Mouse (Mus musculus) monocyte, adult 5-6 weeks (primary cell): ENCODE results near the gene Slc24a3. TPM values are rescaled to one million over a fixed set of nuclear protein-coding genes. Genes with fewer than 3 reads are reported as not detected.

Source experiments
- ATAC-seq: fragments of 153-309, 156-312 bp; replicated peaks from 2 replicates; pipeline ENCODE4 v1.8.0; 2017; ENCODE audit warnings: mild to moderate bottlenecking; ENCODE audit not compliant: low TSS enrichment, insufficient number of reproducible peaks, severe bottlenecking, poor library complexity, low FRiP score
- total RNA-seq: library from RNA; stranded (forward); fragments of 200-1000, 200-491, 200-594 nt; gene quantifications from 3 replicates; pipeline ENCODE4 v1.2.3, GENCODE M21; 2017

Slc24a3 gene
- total RNA-seq = 0.96 to 2.7 TPM (median 2.3 TPM) in 3 replicates

DNA sequence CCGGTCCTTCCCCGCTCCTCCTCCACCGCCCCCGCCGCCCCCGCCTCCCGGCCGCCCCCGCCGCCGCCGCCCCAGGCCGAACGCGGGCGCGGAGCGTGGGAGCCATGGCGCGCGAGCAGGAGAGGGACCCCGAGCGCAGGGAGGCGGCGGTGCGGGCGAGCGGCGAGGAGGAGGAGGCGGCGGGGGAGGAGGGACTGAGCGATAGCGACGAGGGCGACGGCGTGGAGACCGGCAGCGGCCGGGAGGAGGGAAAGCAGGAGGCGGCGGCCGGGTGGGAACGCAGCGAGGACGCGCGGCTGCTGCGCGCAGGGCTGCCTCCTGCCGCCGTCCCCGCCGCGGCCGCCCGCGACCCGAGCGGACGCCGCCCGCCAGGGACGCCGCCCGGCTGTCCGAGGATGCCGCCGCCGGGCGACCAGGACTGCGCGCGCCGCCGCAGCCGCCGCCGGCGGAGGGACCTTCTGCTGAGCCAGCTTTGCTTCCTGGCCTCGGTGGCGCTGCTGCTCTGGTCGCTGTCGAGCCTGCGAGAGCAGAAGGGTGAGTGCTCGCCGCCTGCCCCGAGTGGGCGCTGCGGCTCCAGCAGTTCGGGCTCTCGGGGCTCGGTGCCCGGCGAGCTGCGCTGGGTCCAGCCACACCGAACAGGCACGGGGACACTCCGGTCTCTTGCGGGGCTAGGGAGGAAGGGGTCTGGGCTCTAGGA, at the start of gene Slc24a3:
Gene Slc24a3, plus strand, starts transcription at position 91 of the 697 bp plus-strand sequence.
- no peak for ATAC-seq

DNA sequence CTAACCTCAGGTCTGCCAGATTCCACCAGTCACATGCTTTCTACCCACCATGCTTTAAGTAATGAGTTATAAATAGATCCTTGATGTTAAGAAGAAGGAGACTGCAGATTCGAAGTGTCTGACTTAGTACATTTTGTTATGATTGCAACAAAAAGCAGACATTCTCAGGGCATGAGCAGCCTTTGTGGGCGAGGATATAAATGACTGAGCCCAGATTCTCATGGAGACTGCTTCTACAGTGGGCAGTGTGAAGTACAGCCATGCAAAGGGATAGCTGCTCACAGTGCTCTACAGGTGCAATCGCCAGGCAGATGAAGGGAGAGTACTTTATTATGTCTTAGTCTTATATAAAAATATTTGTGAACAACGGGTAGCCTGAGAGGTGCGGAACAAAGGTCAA, 49.8 kb upstream of the Slc24a3 start:
- ATAC-seq = no peak

DNA sequence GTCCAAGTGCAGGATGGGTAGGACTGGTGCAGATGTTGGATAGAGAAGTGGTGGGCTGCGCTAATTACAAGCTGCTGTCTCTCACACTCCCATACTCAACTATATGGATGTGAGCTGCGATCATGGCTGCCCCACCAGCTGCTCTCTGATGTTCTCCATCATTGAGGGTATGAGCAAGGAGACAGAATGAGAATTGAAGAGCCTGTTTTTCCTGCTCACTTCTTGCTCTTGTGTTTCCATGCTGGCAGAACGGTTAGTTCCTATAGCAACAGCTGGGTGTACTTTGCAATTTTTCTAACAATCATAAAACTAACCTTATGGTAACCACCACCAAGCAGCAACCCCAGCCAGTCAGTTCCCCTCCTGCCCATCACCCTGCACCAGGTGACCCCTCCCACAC, 39.8 kb upstream of the Slc24a3 start:
- no peak for ATAC-seq

DNA sequence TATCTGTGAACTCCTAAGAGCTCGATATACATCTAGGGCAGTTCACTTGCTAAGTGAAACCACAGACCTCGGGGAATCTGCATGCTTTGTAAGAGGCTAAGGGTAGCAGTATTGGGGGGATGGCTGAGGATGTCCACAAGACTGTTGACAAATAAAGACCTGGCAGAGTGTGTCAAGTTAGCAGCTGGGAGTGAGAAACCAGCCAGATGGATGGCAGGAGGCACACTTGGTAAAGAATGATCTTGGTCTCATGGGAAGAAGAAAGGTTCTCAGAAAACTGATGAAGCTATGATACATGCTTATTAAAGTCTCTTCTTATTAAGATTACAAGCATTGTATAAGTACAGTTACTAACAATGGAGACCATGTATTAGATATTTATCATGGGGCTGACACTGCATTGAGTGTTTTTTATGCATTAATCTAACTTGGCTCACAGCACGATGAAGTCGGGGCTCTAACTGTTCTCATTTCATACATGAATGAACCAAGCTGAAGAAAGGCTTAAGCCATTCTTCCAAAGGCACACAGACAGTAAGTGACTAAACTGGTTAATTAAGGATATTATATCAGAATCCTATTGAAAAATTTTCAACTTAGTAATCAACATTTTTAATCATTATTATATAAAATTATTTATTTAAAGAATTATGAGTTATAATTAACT, 30.8 kb upstream of the Slc24a3 start:
- no peak for ATAC-seq

DNA sequence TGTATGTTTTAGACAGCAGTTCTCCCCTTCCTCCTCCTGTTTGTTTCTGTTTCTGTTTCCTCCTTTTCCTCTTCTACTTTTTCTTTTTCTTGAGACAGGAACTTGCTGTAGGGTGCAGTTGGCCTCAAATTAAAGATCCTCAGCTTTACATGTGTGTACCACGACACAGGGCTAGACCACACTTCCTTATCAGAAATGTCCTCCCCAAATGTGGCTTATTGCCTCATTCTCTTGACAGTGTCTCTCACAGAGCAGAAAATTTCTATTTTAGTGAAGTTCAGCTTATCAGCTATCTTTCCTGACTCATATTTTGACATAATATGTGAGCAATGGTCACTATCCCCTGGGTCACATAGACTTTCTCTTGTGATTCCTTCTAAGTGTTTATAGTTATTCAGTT, 17.1 kb upstream of the Slc24a3 start:
- no peak for ATAC-seq

DNA sequence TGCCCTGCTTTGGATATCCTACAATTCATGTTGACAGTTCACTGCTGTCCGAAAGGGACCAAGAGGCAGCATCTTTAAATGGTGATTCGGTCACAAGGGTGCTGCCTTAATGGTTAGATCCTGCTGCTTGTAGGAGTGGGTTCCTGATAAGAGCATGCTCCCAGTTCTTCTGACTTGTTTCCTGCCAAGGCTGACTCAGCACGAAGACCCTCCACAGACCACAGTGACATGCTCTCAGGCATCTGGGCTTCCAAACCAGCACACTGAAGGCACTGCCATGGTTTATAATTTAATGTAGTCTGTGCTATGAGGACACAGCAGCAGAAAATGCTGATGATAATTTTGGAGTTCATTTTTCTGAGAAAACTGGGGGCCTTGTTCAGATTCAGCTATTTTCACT, 16.7 kb upstream of the Slc24a3 start:
- no peak for ATAC-seq

DNA sequence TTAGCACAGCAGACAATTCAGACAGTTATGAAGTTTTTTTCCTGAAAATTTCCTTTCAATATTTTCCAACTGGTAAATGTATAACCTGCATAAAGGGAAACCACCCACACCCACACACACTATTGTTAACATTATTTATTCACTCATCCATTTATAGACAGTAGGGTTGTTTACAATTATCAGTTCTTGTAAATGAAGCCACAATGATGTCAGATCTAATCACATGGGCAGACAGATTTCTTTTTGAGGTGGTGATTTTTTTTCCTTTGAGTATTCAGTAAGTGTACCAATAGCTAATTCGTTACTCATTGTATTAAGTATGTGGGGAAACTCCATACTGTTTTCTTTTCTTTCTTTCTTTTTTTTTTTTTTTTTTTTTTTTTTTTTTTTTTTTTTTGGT, 15.3 kb upstream of the Slc24a3 start:
- no peak for ATAC-seq

DNA sequence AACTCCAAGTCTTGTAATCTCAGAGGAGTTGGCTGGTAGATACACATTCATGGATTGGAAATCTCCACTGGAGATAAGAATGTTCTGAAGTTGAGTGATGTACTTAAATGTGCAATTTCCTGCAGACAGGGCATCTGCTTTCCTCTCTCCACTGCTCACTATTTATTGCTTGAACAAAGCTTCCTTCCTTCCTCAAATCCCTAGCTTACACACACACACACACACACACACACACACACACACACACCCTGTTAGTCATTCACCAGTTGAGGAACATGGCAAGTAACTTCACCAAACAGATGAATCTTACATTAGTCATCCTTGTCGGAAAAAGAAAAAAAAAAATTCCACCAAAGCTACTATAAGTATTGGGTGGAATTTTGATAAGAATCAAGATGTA, 8.6 kb upstream of the Slc24a3 start:
- ATAC-seq = no peak

DNA sequence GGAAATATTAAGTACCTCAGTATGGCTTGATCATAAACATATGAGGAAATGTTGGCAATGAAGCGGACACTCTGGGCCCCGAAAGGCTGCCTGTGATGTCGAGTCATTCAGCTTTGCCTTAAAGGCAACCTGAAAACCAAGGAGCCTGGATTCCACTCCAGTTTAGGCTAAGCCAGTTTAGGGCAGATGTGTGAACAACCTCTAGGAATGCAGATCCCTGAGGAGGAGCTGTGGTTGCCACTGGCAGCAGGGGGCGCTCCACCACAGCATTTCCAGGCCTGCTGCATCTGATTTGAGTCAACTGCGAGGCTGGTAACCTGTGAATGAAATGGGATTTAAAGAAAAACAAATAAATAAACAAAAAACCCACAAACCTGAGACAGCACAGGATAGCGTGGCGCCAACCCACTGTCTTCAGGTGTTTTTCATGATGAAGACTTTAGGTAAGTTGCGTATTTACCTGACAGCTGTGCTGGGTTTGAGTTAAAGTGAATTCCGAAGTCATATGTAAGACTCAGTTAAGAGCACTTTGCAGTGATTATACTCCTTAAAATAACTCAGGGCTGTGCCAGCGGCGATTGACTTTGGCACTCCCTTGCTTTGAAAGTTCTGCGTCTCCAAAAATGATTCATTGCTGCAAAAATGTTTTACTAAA, 6.4 kb upstream of the Slc24a3 start:
- no peak for ATAC-seq

DNA sequence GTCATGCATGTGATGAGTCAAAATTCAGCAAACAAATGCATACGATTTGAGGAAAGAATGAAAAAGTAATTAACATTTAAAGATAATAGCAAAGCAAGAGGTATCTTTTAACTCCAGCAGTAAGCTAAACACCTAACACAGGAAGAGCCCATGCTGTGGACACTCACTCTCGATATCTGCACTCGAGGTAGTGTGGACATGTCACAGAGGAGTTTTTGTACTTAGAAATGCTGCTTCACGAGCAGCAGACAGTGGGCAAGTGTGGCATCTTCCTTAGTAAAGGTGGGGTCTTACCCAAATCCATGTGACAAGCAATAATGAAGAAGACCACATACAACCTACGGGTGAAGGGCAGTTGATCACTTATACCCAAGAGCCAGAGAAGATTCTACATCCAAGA, 3.5 kb upstream of the Slc24a3 start:
- ATAC-seq = no peak

DNA sequence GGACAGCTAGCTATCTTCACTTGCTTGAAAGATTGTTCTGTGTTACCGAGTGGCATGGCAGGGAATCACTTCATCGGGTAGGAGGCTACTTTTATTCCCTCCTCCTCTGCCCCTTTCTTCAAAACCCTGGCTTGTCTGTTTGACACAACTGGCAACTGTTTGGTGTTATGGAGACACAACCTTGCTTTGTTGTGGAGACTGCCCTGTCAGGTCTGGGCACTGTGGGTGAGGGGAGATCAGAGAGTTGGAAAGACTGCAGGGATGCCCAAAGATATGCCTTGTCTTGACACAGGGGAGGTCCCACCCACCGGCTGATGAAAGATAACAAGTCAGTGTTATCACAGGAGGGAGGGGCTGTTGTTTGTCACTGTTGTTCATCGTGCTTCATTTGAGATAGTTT, 3.0 kb upstream of the Slc24a3 start:
- ATAC-seq = no peak

DNA sequence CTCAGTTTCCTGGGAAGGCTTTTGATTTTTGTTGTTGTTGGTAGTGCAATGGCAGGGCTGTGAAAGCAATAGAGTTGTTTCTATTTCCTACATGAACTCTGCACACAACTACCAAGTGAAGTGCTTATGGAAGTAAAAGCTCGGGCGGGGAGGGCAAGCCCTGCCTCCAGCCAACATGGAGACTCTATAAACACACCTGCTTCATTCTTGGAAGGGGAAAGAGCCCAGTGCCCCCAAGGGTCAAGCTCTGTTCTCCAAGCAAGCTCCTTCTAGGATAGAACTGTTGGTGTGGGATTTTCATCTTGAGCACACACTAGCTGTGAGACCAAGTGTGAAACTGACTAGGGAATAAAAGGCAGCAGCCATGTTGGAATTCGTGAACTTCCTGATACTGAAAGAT, 2.5 kb upstream of the Slc24a3 start:
- no peak for ATAC-seq

DNA sequence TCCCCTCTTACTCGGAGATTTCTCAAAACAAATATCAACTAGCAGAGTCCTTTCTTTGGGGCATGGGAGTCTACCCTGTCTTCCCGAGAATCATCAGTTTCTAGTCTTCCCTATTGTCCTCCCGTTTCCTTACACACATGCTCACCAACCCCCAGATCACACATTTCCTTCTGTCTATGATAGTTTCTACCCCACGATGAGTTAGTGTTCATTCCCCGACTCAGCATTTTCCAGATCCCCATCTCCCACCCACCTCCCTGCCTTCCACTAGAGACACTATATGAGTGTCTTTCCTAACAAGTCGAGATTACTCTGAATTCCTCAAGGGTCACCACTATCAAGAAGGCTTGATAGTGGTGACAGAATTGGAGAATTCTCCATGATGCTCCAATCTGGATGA, 1.7 kb upstream of the Slc24a3 start:
- ATAC-seq = no peak

DNA sequence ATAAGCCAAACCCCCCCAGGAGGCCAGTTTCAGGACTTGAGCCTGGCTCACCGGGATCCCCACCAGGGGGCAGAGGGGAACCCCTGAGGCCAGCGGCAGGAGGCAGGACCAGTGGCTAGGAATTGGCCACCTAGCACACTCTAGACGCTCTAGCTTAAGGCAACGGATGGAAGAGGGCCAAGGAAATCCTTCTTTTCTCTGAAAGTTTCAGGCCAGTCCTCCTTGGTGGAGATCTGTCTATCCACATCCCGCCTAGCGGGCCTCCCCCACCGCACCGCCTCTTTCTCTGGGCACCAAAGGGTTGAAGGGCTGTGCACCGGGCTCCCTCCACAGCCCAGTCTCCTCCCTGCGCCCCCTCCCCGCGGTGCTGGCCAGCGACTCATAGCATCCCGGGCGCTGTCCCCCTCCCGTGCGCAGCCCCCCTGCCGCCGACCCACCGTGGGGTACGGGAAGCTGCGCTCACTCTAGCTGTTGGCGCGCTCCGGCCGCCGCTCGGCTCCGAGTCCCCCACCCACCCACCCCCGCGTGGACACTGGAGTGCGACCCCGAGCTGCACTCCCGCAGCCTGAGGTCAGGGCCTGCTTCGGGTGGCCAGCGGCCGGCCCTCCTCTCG, 397 bp upstream of the Slc24a3 start:
- ATAC-seq = no peak

DNA sequence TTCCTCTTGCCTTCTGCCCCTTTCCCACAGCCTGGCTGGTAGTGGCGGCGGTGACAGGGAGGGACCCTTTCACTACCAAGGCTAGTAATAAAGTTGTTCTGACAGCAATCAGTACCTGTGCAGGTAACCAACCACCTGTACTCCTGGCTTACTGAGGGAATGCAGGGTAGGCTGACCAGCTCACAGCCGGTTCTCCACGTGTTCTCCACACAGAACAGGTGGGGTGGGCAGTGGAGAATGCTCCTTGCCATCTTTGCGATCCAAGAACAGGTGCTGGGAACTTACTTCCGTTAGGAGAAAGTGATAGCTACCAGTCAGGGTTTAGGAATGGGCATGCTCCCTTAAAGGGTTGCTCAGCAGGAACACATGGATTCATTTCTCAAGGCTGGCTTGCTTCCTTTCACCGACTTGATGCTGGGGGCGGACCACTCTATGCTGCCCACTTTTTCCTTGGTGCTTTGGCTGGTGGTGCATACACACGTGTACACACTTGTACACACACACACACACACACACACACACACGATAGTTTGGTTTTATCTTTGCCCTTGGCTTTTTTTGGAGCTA, 934 bp downstream of the Slc24a3 start:
- no peak; the same call in 1 of the 2 replicates for ATAC-seq

DNA sequence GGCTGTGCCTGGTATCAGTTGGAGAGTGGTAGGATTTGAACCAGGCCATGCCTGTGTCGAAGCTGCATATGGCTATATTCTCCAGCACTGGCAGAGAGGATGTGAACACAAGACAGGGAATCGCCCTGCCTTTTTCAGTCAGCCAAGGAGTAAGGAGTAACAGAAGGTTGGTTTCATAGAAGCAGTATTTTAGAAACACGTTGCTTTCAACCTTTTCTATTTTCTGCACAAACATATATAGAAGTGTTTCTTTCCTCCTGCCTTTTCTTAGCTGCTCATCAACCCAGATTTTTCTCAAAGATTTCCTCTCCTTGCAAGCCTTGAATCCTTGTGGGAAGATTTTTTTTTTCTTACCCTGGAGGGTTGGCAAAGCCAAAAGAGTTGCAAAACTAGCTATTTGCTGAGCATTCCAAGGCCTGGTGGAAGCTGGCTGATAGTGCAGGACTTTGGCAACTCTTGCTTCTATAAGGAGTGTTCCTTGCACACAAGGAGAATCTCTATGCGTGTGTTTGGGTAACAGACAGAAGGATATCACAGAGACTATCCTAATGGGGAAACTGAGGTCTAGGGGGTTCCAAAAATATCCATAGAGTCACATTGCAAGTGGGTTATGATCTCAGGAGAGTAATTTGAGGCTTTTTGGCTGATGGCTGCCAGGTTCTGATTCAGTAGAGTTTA, 5.6 kb downstream of the Slc24a3 start:
- no peak for ATAC-seq

DNA sequence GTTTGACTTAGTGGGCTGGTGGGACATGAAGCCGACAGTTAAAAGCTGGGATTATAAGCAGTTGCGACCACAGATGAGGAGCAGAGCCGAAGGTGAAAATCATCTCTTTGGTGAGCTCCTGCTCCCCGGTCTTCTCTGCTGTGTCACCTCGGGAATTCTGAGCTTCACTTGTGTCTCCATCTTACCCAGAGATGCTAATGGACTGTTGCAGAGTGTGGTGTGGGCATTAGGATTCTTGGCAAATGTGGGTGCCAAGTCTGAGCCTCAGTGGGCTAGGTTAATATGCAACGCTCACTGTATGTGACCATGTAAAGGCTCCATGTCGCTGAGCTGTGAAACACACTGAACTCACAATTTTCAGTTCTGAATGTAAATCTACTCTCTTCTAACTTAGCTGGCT, 7.5 kb downstream of the Slc24a3 start:
- no peak for ATAC-seq

DNA sequence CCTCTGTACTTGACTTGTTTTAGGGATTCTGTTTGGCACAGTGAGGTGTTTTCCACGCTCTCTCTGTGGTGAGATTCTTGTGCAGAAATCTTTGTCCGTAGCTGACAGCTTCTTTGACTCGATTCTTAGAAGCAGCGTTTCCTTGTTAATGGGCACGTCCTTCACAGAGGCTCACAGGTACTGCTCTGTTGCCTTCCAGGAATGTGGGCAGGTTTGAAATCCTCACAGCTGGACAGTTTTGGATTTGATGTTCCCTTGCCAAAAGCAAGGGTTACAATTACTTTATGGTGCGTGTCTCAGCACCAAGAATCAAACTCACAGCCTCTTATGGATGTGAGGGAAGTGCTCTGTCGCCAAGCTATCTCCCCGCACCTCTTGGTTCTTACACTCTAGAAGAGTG, 14.9 kb downstream of the Slc24a3 start:
- ATAC-seq = no peak

DNA sequence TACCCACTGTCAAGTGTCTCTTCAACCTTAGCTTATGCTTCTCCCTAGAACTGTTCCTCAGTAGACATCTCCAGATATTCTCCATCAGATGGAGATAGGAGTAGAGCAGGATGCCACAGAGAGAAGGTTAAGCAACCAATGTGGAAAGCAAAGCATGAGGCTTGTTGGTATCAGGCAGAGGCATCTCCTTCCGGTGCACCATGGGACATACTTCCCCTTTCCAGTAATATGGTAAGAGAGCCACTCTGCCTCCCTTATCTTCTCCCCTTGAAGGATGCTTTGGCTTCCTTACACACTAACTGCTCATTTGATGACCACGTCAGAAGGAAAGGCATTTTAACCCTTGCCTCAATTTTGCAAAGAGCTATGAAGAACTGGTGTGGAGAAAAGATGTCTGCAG, 21.3 kb downstream of the Slc24a3 start:
- ATAC-seq = 0 out of 2 replicates have a peak, but pooled peaks have one; percentile 40
